Mouse (Mus musculus) liver, postnatal 0 days (tissue): ENCODE results near the gene Ccnk.

Experiments used
- CTCF ChIP-seq: sonication (generic); IDR thresholded peaks from 2 replicates; pipeline ENCODE4 v1.5.1; 2016; ENCODE audit warnings: antibody characterized with exemption, low read depth
- EP300 ChIP-seq: IDR thresholded peaks from 2 replicates; pipeline ENCODE4 v1.6.1; 2016; ENCODE audit warnings: antibody characterized with exemption, low read depth, mild to moderate bottlenecking

DNA sequence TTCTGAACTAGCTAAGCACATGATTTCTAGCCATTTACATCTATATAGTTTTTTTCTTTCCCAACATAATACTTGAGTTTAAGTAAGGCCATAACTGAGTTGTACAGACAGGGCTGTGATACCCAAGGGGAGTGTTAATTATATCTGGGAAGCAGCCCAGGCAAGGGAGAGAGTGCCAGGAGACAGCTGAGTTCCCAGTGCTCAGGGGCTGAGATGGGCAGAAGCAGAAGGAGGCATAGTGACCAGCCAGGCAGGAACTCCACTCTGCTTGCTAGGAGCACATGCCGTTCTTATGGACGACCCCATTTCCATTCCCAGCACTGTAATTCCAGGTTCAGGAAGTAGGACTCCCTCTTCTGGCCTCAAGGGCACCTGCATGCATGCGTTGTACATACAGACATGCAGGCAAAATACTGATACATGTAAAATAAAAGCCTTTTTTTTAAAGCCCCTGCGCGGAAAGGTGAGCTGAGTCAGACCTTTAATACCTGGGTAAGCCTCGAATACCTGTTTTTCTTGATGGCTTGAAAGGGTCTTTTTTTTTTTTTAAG, 8.2 kb downstream of the Ccnk start:
- TF ChIP-seq CTCF = peak; percentile 23; the same call in 1 of the 2 replicates
- no peak for TF ChIP-seq EP300
